18 mouse cellular contexts compared by ENCODE assay signal in genomic region chr4:81307596-81308265, GRCm38 (mm10).
"Had no signal": no experiment of that assay in that cellular context is flagged by ENCODE, and none has a peak within 500 bp of the region (broad histone marks: within the 10 kb centered on the region; RNA-seq: fewer than 3 reads in every experiment).

No protein-coding gene starts in this region.

- H3K9ac ChIP-seq: liver, embryonic 14.5 days; liver, postnatal 0 days; lung, embryonic 14.5 days; midbrain, embryonic 12.5 days; neural tube, embryonic 13.5 days had no signal

- H3K4me2 ChIP-seq: liver, embryonic 11.5 days; lung, embryonic 14.5 days; midbrain, embryonic 12.5 days; neural tube, embryonic 13.5 days had no signal

- H3K4me3 ChIP-seq: midbrain, embryonic 12.5 days; myocyte; neural tube, embryonic 13.5 days had no signal

- H3K27ac ChIP-seq: liver, embryonic 14.5 days; macrophage; midbrain, embryonic 12.5 days; neural tube, embryonic 13.5 days; stomach, postnatal 0 days had no signal

- H3K27me3 ChIP-seq: midbrain, embryonic 12.5 days; neural tube, embryonic 13.5 days had no signal

- H3K4me1 ChIP-seq: midbrain, embryonic 12.5 days; neural tube, embryonic 13.5 days had no signal

- H3K9me3 ChIP-seq: midbrain, embryonic 12.5 days; neural tube, embryonic 13.5 days had no signal

- DNase-seq: kidney, adult 2 months; kidney, postnatal 10 days; kidney, postnatal 4 days; left cerebral cortex, postnatal 4 days; liver, postnatal 0 days; lung, embryonic 14.5 days; thymus, adult 2 months; thymus, postnatal 14 days had no signal

- ATAC-seq: intestine, postnatal 0 days; liver, postnatal 0 days; lung, postnatal 0 days; midbrain, embryonic 16.5 days had no signal
